ENCODE assay signal across 30 mouse cellular contexts in genomic region chr9:121865425-121866008, GRCm38 (mm10). TPM values are rescaled to one million over a fixed set of nuclear protein-coding genes. Genes with fewer than 3 reads are reported as not detected.
DNase-seq lines count a peak whose midpoint lies in the region; ATAC-seq lines count a peak whose summit lies in the region.
"Had no signal": no experiment of that assay in that cellular context is flagged by ENCODE, and none has a peak within 500 bp of the region (broad histone marks: within the 10 kb centered on the region; RNA-seq: fewer than 3 reads in every experiment).

No protein-coding gene starts in this region.

- no peak overlapping the region for H3K4me3 ChIP-seq in intestine, embryonic 14.5 days (ENCODE audit: low read depth, low read length)
- H3K4me3 ChIP-seq in intestine, embryonic 16.5 days (ENCODE audit: low read length) = no peak overlapping the region
- no peak overlapping the region for H3K4me3 ChIP-seq in neural tube, embryonic 12.5 days
- H3K4me3 ChIP-seq in stomach, embryonic 16.5 days (replicated peaks; ENCODE audit: low read length) = no peak overlapping the region
- H3K4me3 ChIP-seq: lung, embryonic 15.5 days had no signal

- WGBS in intestine, embryonic 14.5 days = 34% methylated on average over 3 of the region's 3 CpGs
- 37% methylated on average over 3 of the region's 3 CpGs for WGBS in intestine, embryonic 16.5 days
- WGBS in neural tube, embryonic 12.5 days = 33% methylated on average over 3 of the region's 3 CpGs
- WGBS in stomach, embryonic 16.5 days = 40% methylated on average over 3 of the region's 3 CpGs

- H3K36me3 ChIP-seq in intestine, embryonic 14.5 days (ENCODE audit: control insufficient read depth, insufficient read depth, low read length) = no peaks in the 10 kb centered on the region
- no peaks in the 10 kb centered on the region for H3K36me3 ChIP-seq in intestine, embryonic 16.5 days (ENCODE audit: control insufficient read depth, insufficient read depth, low read length)
- no peaks in the 10 kb centered on the region for H3K36me3 ChIP-seq in neural tube, embryonic 12.5 days
- H3K36me3 ChIP-seq in stomach, embryonic 16.5 days (ENCODE audit: control insufficient read depth, insufficient read depth, low read length) = no peaks in the 10 kb centered on the region
- H3K36me3 ChIP-seq: lung, embryonic 15.5 days had no signal

- 0 out of 2 replicates have a peak, but pooled peaks have one; percentile 28 for ATAC-seq in intestine, embryonic 14.5 days (replicated peaks; ENCODE audit: low FRiP score, low TSS enrichment, low read depth)
- no peak for ATAC-seq in intestine, embryonic 16.5 days
- peak; percentile 17; the same call in 1 of the 2 replicates for ATAC-seq in neural tube, embryonic 12.5 days (ENCODE audit: low FRiP score, low read depth)
- no peak for ATAC-seq in stomach, embryonic 16.5 days (ENCODE audit: insufficient read depth, low FRiP score)
- ATAC-seq: inflammation-experienced regulatory T-cells, adult 6 months; midbrain, embryonic 16.5 days; Patski had no signal

- no peak overlapping the region for H3K9ac ChIP-seq in intestine, embryonic 14.5 days (ENCODE audit: low read length)
- no peak overlapping the region for H3K9ac ChIP-seq in intestine, embryonic 16.5 days (ENCODE audit: low read depth, low read length)
- H3K9ac ChIP-seq in neural tube, embryonic 12.5 days = no peak overlapping the region
- no peak overlapping the region for H3K9ac ChIP-seq in stomach, embryonic 16.5 days (ENCODE audit: low read length)
- H3K9ac ChIP-seq: liver, embryonic 14.5 days; lung, embryonic 15.5 days had no signal

- peaks cover 18% of the 10 kb centered on the region for H3K4me1 ChIP-seq in intestine, embryonic 14.5 days (replicated peaks; ENCODE audit: control insufficient read depth, insufficient read depth, low read length)
- peaks cover 11% of the 10 kb centered on the region; the same call in 1 of the 2 replicates for H3K4me1 ChIP-seq in intestine, embryonic 16.5 days (ENCODE audit: control insufficient read depth, insufficient read depth, low read length)
- peaks cover 4% of the 10 kb centered on the region; the same call in 1 of the 2 replicates for H3K4me1 ChIP-seq in neural tube, embryonic 12.5 days
- H3K4me1 ChIP-seq in stomach, embryonic 16.5 days (ENCODE audit: control insufficient read depth, insufficient read depth, low read length) = peaks cover 16% of the 10 kb centered on the region

- no peaks in the 10 kb centered on the region for H3K9me3 ChIP-seq in intestine, embryonic 14.5 days (ENCODE audit: control insufficient read depth, low read length)
- no peaks in the 10 kb centered on the region for H3K9me3 ChIP-seq in intestine, embryonic 16.5 days (ENCODE audit: control insufficient read depth, low read length)
- no peaks in the 10 kb centered on the region for H3K9me3 ChIP-seq in neural tube, embryonic 12.5 days
- H3K9me3 ChIP-seq in stomach, embryonic 16.5 days (replicated peaks; ENCODE audit: control insufficient read depth, low read length) = no peaks in the 10 kb centered on the region
- H3K9me3 ChIP-seq: lung, embryonic 15.5 days had no signal

- H3K4me2 ChIP-seq in intestine, embryonic 14.5 days (ENCODE audit: low read length) = no peak overlapping the region
- no peak overlapping the region for H3K4me2 ChIP-seq in intestine, embryonic 16.5 days (ENCODE audit: low read depth, low read length)
- H3K4me2 ChIP-seq in neural tube, embryonic 12.5 days (replicated peaks) = no peak overlapping the region
- no peak overlapping the region for H3K4me2 ChIP-seq in stomach, embryonic 16.5 days (ENCODE audit: low read depth, low read length)
- H3K4me2 ChIP-seq: lung, embryonic 15.5 days had no signal

- H3K27me3 ChIP-seq in intestine, embryonic 14.5 days (replicated peaks; ENCODE audit: control insufficient read depth, insufficient read depth, low read length) = no peaks in the 10 kb centered on the region
- no peaks in the 10 kb centered on the region for H3K27me3 ChIP-seq in intestine, embryonic 16.5 days (replicated peaks; ENCODE audit: control insufficient read depth, insufficient read depth, low read length)
- H3K27me3 ChIP-seq in neural tube, embryonic 12.5 days (replicated peaks) = no peaks in the 10 kb centered on the region
- no peaks in the 10 kb centered on the region for H3K27me3 ChIP-seq in stomach, embryonic 16.5 days (ENCODE audit: control insufficient read depth, insufficient read depth, low read length)
- H3K27me3 ChIP-seq: lung, embryonic 15.5 days had no signal

- peak; percentile 11 for DNase-seq in adrenal gland, postnatal 14 days
- no peak for DNase-seq in adrenal gland, adult 8-10 months
- DNase-seq in intestine, embryonic 14.5 days (ENCODE audit: low spot score) = no peak
- DNase-seq in neural tube, embryonic 10.5 days (ENCODE audit: extremely low spot score, low spot score) = no peak
- DNase-seq in gastrocnemius, postnatal 4 days (ENCODE audit: low spot score in 2 of 2) = no peak
- DNase-seq: cerebellum, adult 18-20 months; cerebellum, postnatal 25 days; embryo, embryonic 11 days; heart, adult 18-20 months; right cerebral cortex, postnatal 14 days; thymus, postnatal 36 days had no signal

- no peak overlapping the region for H3K27ac ChIP-seq in intestine, embryonic 14.5 days (ENCODE audit: low read depth)
- H3K27ac ChIP-seq in intestine, embryonic 16.5 days (ENCODE audit: low read length) = no peak overlapping the region; the same call in 1 of the 2 replicates
- H3K27ac ChIP-seq in neural tube, embryonic 12.5 days = no peak overlapping the region
- H3K27ac ChIP-seq in stomach, embryonic 16.5 days (ENCODE audit: low read length) = peak overlapping the region; percentile 72
- H3K27ac ChIP-seq: liver, embryonic 14.5 days; lung, embryonic 15.5 days had no signal

RNA-seq across cellular contexts. Expression of gene Higd1a, which starts 7.4 kb away (rescaled TPM):
- total RNA-seq in adrenal gland, postnatal 14 days (2021) = 112 and 114 TPM in 2 replicates
- total RNA-seq in adrenal gland, adult 8-10 months (2022) = 100 to 1,000 TPM in 1 of 4 experiments, 10 to 100 TPM in 3; 86.5 to 102 (median 87.4) TPM
- polyA plus RNA-seq in intestine, embryonic 14.5 days (2014; fragmentation: Nextera tagmentation; extraction: Ambion mirVana) = 190 and 193 TPM in 2 replicates
- polyA plus RNA-seq in intestine, embryonic 16.5 days (2015; fragmentation: Nextera tagmentation; extraction: Ambion mirVana) = 149 and 162 TPM in 2 replicates
- 134 and 147 TPM in 2 replicates for polyA plus RNA-seq in neural tube, embryonic 12.5 days (2016; fragmentation: Nextera tagmentation; extraction: Ambion mirVana)
- polyA plus RNA-seq in stomach, embryonic 16.5 days (2015; fragmentation: Nextera tagmentation; extraction: Ambion mirVana) = 293 and 317 TPM in 2 replicates
- 10 to 100 TPM; 61.4 to 67.0 TPM for total RNA-seq in gastrocnemius, postnatal 4 days (2021)

RNA-seq across cellular contexts. Expression of gene Ccdc13, which starts 26.3 kb away (rescaled TPM):
- total RNA-seq in adrenal gland, postnatal 14 days (2021) = 0.86 and 1.1 TPM in 2 replicates
- total RNA-seq in adrenal gland, adult 8-10 months (2022) = 1 to 10 TPM in 3 of 4 experiments, under 1 TPM in 1; 0.73 to 2.2 (median 1.6) TPM
- 1.9 and 2.5 TPM in 2 replicates for polyA plus RNA-seq in intestine, embryonic 14.5 days (2014; fragmentation: Nextera tagmentation; extraction: Ambion mirVana)
- 0.66 and 0.81 TPM in 2 replicates for polyA plus RNA-seq in intestine, embryonic 16.5 days (2015; fragmentation: Nextera tagmentation; extraction: Ambion mirVana)
- 4.0 and 4.8 TPM in 2 replicates for polyA plus RNA-seq in neural tube, embryonic 12.5 days (2016; fragmentation: Nextera tagmentation; extraction: Ambion mirVana)
- 0.56 and 0.59 TPM in 2 replicates for polyA plus RNA-seq in stomach, embryonic 16.5 days (2015; fragmentation: Nextera tagmentation; extraction: Ambion mirVana)
- total RNA-seq in gastrocnemius, postnatal 4 days (2021) = under 1 TPM in 1 of 2 experiments, not detected in 1; 0.88 TPM
- total RNA-seq: megakaryocyte, adult 5-6 weeks had no signal
- polyA plus RNA-seq: inflammation-experienced regulatory T-cells, adult 6 months; liver, embryonic 14.5 days; spleen, adult 2 months had no signal

RNA-seq across cellular contexts. Expression of gene Ackr2, which starts 32.6 kb away (rescaled TPM):
- 1.4 and 2.1 TPM in 2 replicates for total RNA-seq in adrenal gland, postnatal 14 days (2021)
- 1 to 10 TPM in 1 of 4 experiments, under 1 TPM in 3; 0.77 to 2.1 (median 0.88) TPM for total RNA-seq in adrenal gland, adult 8-10 months (2022)
- 0.23 and 0.24 TPM in 2 replicates for polyA plus RNA-seq in intestine, embryonic 14.5 days (2014; fragmentation: Nextera tagmentation; extraction: Ambion mirVana)
- polyA plus RNA-seq in intestine, embryonic 16.5 days (2015; fragmentation: Nextera tagmentation; extraction: Ambion mirVana) = 0.62 and 0.98 TPM in 2 replicates
- 0.48 and 0.95 TPM in 2 replicates for polyA plus RNA-seq in neural tube, embryonic 12.5 days (2016; fragmentation: Nextera tagmentation; extraction: Ambion mirVana)
- polyA plus RNA-seq in stomach, embryonic 16.5 days (2015; fragmentation: Nextera tagmentation; extraction: Ambion mirVana) = 0.45 and 0.63 TPM in 2 replicates
- 1 to 10 TPM; 1.8 to 1.9 TPM for total RNA-seq in gastrocnemius, postnatal 4 days (2021)
- total RNA-seq: hematopoietic stem cell, adult 5-6 weeks; megakaryocyte, adult 5-6 weeks had no signal
- polyA plus RNA-seq: inflammation-experienced regulatory T-cells, adult 6 months; Patski had no signal

RNA-seq across cellular contexts. Expression of gene Cyp8b1, which starts 50.6 kb away (rescaled TPM):
- total RNA-seq in adrenal gland, postnatal 14 days (2021) = 1.6 and 10.7 TPM in 2 replicates
- under 1 TPM; 0.54 to 0.84 (median 0.72) TPM for total RNA-seq in adrenal gland, adult 8-10 months (2022)
- polyA plus RNA-seq in intestine, embryonic 14.5 days (2014; fragmentation: Nextera tagmentation; extraction: Ambion mirVana) = not detected in 2 replicates
- not detected in 2 replicates for polyA plus RNA-seq in intestine, embryonic 16.5 days (2015; fragmentation: Nextera tagmentation; extraction: Ambion mirVana)
- not detected in 2 replicates for polyA plus RNA-seq in neural tube, embryonic 12.5 days (2016; fragmentation: Nextera tagmentation; extraction: Ambion mirVana)
- 0.35 and 0.37 TPM in 2 replicates for polyA plus RNA-seq in stomach, embryonic 16.5 days (2015; fragmentation: Nextera tagmentation; extraction: Ambion mirVana)
- under 1 TPM in 1 of 2 experiments, not detected in 1; 0.26 TPM for total RNA-seq in gastrocnemius, postnatal 4 days (2021)
- total RNA-seq: gastrocnemius, adult 8-10 months; heart, adult 18-20 months; hematopoietic stem cell, adult 5-6 weeks; layer of hippocampus, postnatal 14 days; left cerebral cortex, postnatal 14 days had no signal
- polyA plus RNA-seq: frontal cortex, adult 2 months; heart, embryonic 14.5 days; inflammation-experienced regulatory T-cells, adult 6 months; kidney, embryonic 16.5 days; limb, embryonic 14.5 days; lung, embryonic 15.5 days; midbrain, embryonic 16.5 days; Patski; testis, adult 2 months had no signal

Comparison
In these comparisons a context has a peak if more than half of its experiments do, and no peak if none do; other contexts are left out.
1. ATAC-seq: peak in intestine, embryonic 14.5 days (single experiment) and neural tube, embryonic 12.5 days (single experiment); none in intestine, embryonic 16.5 days (single experiment) and stomach, embryonic 16.5 days (single experiment).